Mouse (Mus musculus) midbrain, postnatal 0 days (tissue): ENCODE measurements around the gene Myt1l. TPM values are rescaled to one million over a fixed set of nuclear protein-coding genes. Genes with fewer than 3 reads are reported as not detected.

Source experiments
- ATAC-seq: fragments of 200-750 bp; cut with Nextera tagmentation; 2 replicates; pipeline ENCODE4 v1.8.0; 2017; ENCODE audit warnings: moderate number of reproducible peaks, mild to moderate bottlenecking, moderate TSS enrichment, moderate library complexity; ENCODE audit not compliant: low FRiP score
- DNase-seq: peaks from one replicate; pipeline ENCODE4 v3.0.0-alpha.2; 2015; ENCODE audit warnings: low spot score
- H3K27ac ChIP-seq: fragments of 300-500 bp; sonication (generic); 2 replicates; pipeline ENCODE4 v1.5.1; 2014; ENCODE audit warnings: low read depth, mild to moderate bottlenecking, low read length, mixed read lengths
- H3K27me3 ChIP-seq: fragments of 300-500 bp; sonication (generic); 2 replicates; pipeline ENCODE4 v1.6.1; 2014; ENCODE audit warnings: low read length, control low read depth, mixed read lengths; ENCODE audit not compliant: insufficient read depth
- H3K36me3 ChIP-seq: fragments of 300-500 bp; sonication (generic); 2 replicates; pipeline ENCODE4 v1.6.1; 2014; ENCODE audit warnings: low read length, control low read depth, mixed read lengths; ENCODE audit not compliant: insufficient read depth
- H3K4me1 ChIP-seq: fragments of 300-500 bp; sonication (generic); 2 replicates; pipeline ENCODE4 v1.6.1; 2014; ENCODE audit warnings: mild to moderate bottlenecking, control low read depth, antibody characterized with exemption, low read length, mixed read lengths; ENCODE audit not compliant: insufficient read depth
- H3K4me2 ChIP-seq: fragments of 300-500 bp; sonication (generic); 2 replicates; pipeline ENCODE4 v1.6.1; 2014; ENCODE audit warnings: low read depth, mild to moderate bottlenecking, low read length, mixed read lengths; ENCODE audit not compliant: poor library complexity, severe bottlenecking
- H3K4me3 ChIP-seq: fragments of 300-500 bp; sonication (generic); 2 replicates; pipeline ENCODE4 v1.5.1; 2014; ENCODE audit warnings: low read depth, mild to moderate bottlenecking, low read length, moderate library complexity
- H3K9ac ChIP-seq: fragments of 300-500 bp; sonication (generic); replicated peaks from 2 replicates; pipeline ENCODE4 v1.6.1; 2014; ENCODE audit warnings: mild to moderate bottlenecking, low read length, moderate library complexity, mixed read lengths; ENCODE audit not compliant: poor library complexity, severe bottlenecking
- H3K9me3 ChIP-seq: fragments of 300-500 bp; sonication (generic); 2 replicates; pipeline ENCODE4 v1.6.1; 2016; ENCODE audit warnings: low read length, control low read depth
- CTCF ChIP-seq: IDR thresholded peaks from 2 replicates; pipeline ENCODE4 v1.5.1; 2016; ENCODE audit warnings: antibody characterized with exemption, mild to moderate bottlenecking
- WGBS: fragments of 180-500 bp; shearing (Covaris S2); extraction: QIAGEN DNeasy Blood & Tissue Kit; methylation state at CpG from one replicate; pipeline ENCODE4 v1.1.7; 2014; 5-methylcytosine and 5-hydroxymethylcytosine counted together
- polyA plus RNA-seq: library from polyadenylated mRNA; unstranded; fragments of >200 nt; fragmentation: Nextera tagmentation; extraction: Ambion mirVana; gene quantifications from 2 replicates; pipeline ENCODE4 v1.2.1, GENCODE M21; 2015
- total RNA-seq: library from RNA; depleted of rRNA; stranded (reverse); fragments of >200 nt; gene quantifications from 2 replicates; pipeline ENCODE4 v1.2.3, GENCODE M21; 2014

Myt1l gene
- total and polyA plus RNA-seq, 2 experiments from 2014 or later, result 104 to 223 TPM

- H3K4me1 ChIP-seq, result peaks cover 14% of the 10 kb centered on the region; the same call in 1 of the 2 replicates
- ATAC-seq, result no peak
- H3K9ac ChIP-seq, result peak overlapping the region; percentile 81
- no peak for DNase-seq
- H3K9me3 ChIP-seq, result no peaks in the 10 kb centered on the region
- peak overlapping the region; percentile 58 for H3K4me3 ChIP-seq
- TF ChIP-seq CTCF, result no peak
- WGBS, result 13% methylated on average over 5 of the region's 5 CpGs
- H3K27me3 ChIP-seq, result no peaks in the 10 kb centered on the region
- 0 out of 2 replicates have a peak, but pooled peaks cover 3% of the 10 kb centered on the region for H3K36me3 ChIP-seq
- peak overlapping the region; percentile 77 for H3K4me2 ChIP-seq
- peak overlapping the region; percentile 86 for H3K27ac ChIP-seq
Measured at GRCm38 (mm10) chr12:29539106-29539505, 10.9 kb downstream of the Myt1l start.

- ATAC-seq, result no peak
- Histone ChIP-seq H3K27ac (no peak overlapping the region), H3K27me3 (no peaks in the 10 kb centered on the region), H3K36me3 (0 out of 2 replicates have a peak, but pooled peaks cover 3% of the 10 kb centered on the region), H3K4me3 (no peak overlapping the region), H3K9me3 (no peaks in the 10 kb centered on the region), H3K9ac (no peak overlapping the region), H3K4me2 (no peak overlapping the region), H3K4me1 (peaks cover 14% of the 10 kb centered on the region; the same call in 1 of the 2 replicates)
- TF ChIP-seq CTCF, result no peak
- DNase-seq, result no peak
- WGBS, result 72% methylated on average over 5 of the region's 5 CpGs
Measured at GRCm38 (mm10) chr12:29540741-29541140, 12.6 kb downstream of the Myt1l start.

DNA sequence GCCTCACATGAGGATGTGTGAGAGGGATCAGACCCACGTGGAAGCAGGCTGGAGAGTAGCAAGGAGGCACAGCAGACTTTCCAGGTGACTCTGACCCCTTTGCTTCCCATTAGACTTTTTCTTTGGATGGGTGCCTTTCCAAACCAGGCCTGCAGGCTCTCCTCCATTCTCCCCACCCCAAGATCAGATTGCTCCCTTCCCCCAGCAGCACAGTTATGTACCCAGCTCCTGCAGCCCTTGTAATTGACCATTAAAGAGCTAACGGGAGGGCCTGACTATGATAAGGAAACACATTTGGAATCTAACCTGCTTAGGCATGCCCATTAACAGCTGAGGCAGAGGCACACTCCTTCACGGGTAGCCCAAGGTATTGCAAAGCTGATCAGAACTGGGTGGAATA, 17.9 kb downstream of the Myt1l start:
- WGBS, result 27% methylated on average over 3 of the region's 3 CpGs
- no peaks in the 10 kb centered on the region for H3K9me3 ChIP-seq
- no peak overlapping the region for H3K4me2 ChIP-seq
- no peak overlapping the region for H3K4me3 ChIP-seq
- no peak for TF ChIP-seq CTCF
- no peak for DNase-seq
- H3K36me3 ChIP-seq, result 0 out of 2 replicates have a peak, but pooled peaks cover 3% of the 10 kb centered on the region
- no peak overlapping the region for H3K27ac ChIP-seq
- no peak for ATAC-seq
- no peaks in the 10 kb centered on the region for H3K27me3 ChIP-seq
- H3K9ac ChIP-seq, result no peak overlapping the region
- H3K4me1 ChIP-seq, result peaks cover 10% of the 10 kb centered on the region; the same call in 1 of the 2 replicates

DNA sequence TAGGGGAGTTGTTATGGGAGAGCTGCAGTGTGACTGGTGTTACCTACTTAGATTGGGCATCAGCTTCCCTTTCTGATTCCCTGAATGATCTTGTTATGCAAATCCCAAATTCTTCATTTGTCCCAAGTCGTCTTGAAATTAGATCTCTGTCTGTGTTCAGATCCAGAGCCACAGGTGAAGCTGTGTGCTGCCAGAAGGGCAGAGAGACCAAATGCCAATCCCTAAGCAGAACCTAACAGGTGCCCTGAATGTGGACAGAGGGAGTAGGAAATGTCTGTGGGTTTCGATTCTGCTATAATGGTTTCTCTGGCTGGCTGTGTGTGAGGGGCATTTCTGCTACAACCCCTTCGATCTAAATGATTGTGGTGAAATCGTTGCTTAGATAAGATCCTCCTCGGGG, 18.9 kb downstream of the Myt1l start:
- H3K36me3 ChIP-seq, result 0 out of 2 replicates have a peak, but pooled peaks cover 1% of the 10 kb centered on the region
- H3K9ac ChIP-seq, result no peak overlapping the region
- H3K9me3 ChIP-seq, result no peaks in the 10 kb centered on the region
- 0 out of 2 replicates have a peak overlapping the region, but pooled peaks have one; percentile 12 for H3K27ac ChIP-seq
- H3K4me3 ChIP-seq, result no peak overlapping the region
- no peak for ATAC-seq
- WGBS, result 60% methylated on average over 5 of the region's 5 CpGs
- TF ChIP-seq CTCF, result no peak
- H3K4me1 ChIP-seq, result peaks cover 10% of the 10 kb centered on the region; the same call in 1 of the 2 replicates
- H3K27me3 ChIP-seq, result no peaks in the 10 kb centered on the region
- DNase-seq, result no peak
- H3K4me2 ChIP-seq, result no peak overlapping the region

DNA sequence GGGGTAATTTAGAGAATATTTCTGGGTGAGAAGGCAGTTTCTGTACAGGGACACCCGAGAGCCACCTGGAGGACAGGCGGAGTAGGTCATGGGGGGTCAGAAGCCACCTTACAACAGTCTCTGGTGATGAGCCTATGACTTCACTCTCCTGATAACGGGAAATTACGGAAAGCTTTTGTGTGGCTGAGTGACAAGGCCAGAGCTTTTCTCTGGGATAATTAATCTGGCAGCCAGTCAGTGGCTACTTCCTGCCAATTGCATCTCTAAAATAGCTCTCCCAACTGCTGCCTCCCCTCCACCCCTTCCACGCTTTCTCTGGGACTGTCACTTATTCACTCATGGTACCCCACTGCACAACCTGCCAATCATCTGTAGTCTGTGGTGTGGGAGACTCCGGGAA, 19.6 kb downstream of the Myt1l start:
- peaks cover 6% of the 10 kb centered on the region; the same call in 1 of the 2 replicates for H3K4me1 ChIP-seq
- TF ChIP-seq CTCF, result 0 out of 2 replicates have a peak, but pooled peaks have one; percentile 11
- 40% methylated on average over 6 of the region's 6 CpGs for WGBS
- H3K36me3 ChIP-seq, result no peaks in the 10 kb centered on the region
- H3K27ac ChIP-seq, result no peak overlapping the region
- H3K4me3 ChIP-seq, result no peak overlapping the region
- peak; percentile 67 for DNase-seq
- ATAC-seq, result 0 out of 2 replicates have a peak, but pooled peaks have one; percentile 31
- no peak overlapping the region for H3K9ac ChIP-seq
- H3K9me3 ChIP-seq, result no peaks in the 10 kb centered on the region
- H3K4me2 ChIP-seq, result no peak overlapping the region
- H3K27me3 ChIP-seq, result no peaks in the 10 kb centered on the region

DNA sequence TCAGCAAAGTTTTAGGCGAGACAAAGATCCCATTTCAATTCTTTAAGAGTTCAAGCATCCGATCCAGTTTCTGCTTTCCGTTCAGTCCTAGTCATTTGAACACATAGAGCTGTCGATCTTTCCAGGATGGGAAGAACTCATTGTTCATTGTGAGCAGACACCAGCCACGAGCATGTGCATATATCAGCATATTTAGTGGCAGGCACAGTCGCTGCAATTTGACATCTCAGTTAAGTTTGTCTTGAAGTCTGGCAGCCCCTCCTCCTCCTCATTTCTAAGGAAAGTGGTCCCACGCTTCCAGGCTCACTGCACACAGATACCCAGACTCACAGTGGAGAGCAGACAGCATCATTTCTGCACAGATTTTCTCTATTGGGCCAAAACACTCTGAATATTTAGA, 25.0 kb downstream of the Myt1l start:
- no peak for DNase-seq
- Histone ChIP-seq H3K4me2 (no peak overlapping the region), H3K27ac (no peak overlapping the region), H3K4me3 (no peak overlapping the region), H3K9ac (no peak overlapping the region), H3K36me3 (no peaks in the 10 kb centered on the region), H3K4me1 (no peaks in the 10 kb centered on the region), H3K27me3 (no peaks in the 10 kb centered on the region), H3K9me3 (no peaks in the 10 kb centered on the region)
- no peak for TF ChIP-seq CTCF
- no peak for ATAC-seq
- WGBS, result 35% methylated on average over 7 of the region's 7 CpGs
